Mouse (Mus musculus) heart, adult 2 months (tissue): ENCODE results near the gene Plod1. TPM values are rescaled to one million over a fixed set of nuclear protein-coding genes. Genes with fewer than 3 reads are reported as not detected.

Experiments used
- DNase-seq, 2 experiments: peaks; one replicate each; pipeline ENCODE4 v3.0.0; 2021
- H3K27ac ChIP-seq: fragments of 200-600 bp; 2 replicates; pipeline ENCODE4 v1.8.1; 2022
- H3K27me3 ChIP-seq: fragments of 200-500 bp; 2 replicates; pipeline ENCODE4 v1.6.1; 2012; ENCODE audit warnings: mild to moderate bottlenecking, low read length, inconsistent platforms, mixed read lengths; ENCODE audit not compliant: control insufficient read depth, insufficient read depth
- H3K36me3 ChIP-seq: fragments of 200-500 bp; 2 replicates; pipeline ENCODE4 v1.6.1; 2012; ENCODE audit warnings: low read length, inconsistent platforms; ENCODE audit not compliant: control insufficient read depth, insufficient read depth
- H3K4me1 ChIP-seq: fragments of 200-500 bp; 2 replicates; pipeline ENCODE4 v1.6.1; 2011; ENCODE audit warnings: low read length; ENCODE audit not compliant: control insufficient read depth, insufficient read depth
- H3K4me3 ChIP-seq: fragments of 200-600 bp; 2 replicates; pipeline ENCODE4 v1.8.1; 2022
- H3K79me2 ChIP-seq: fragments of 200-500 bp; replicated peaks from 2 replicates; pipeline ENCODE4 v1.6.1; 2012; ENCODE audit warnings: mild to moderate bottlenecking, inconsistent platforms, low read length, moderate library complexity, mixed read lengths; ENCODE audit not compliant: control insufficient read depth, insufficient read depth
- H3K9ac ChIP-seq: fragments of 200-500 bp; 2 replicates; pipeline ENCODE4 v1.6.1; 2012; ENCODE audit warnings: low read depth, mild to moderate bottlenecking, control low read depth, inconsistent platforms, low read length, mixed read lengths
- CTCF ChIP-seq: fragments of 200-600 bp; IDR thresholded peaks from 2 replicates; pipeline ENCODE4 v1.8.1; 2022; ENCODE audit warnings: antibody characterized with exemption, mild to moderate bottlenecking, moderate library complexity
- EP300 ChIP-seq: fragments of 200-500 bp; IDR thresholded peaks from 2 replicates; pipeline ENCODE4 v1.6.1; 2011; ENCODE audit warnings: low read depth, low read length, control low read depth; ENCODE audit not compliant: insufficient read depth
- POLR2A ChIP-seq: fragments of 200-500 bp; IDR thresholded peaks from 2 replicates; pipeline ENCODE4 v1.6.1; 2011; ENCODE audit warnings: mild to moderate bottlenecking, low read depth, low read length, control low read depth; ENCODE audit not compliant: insufficient read depth
- WGBS: fragments of 180-500 bp; shearing (Covaris S2); methylation state at CpG from one replicate; pipeline ENCODE4 v1.1.7; 2018; 5-methylcytosine and 5-hydroxymethylcytosine counted together
- intact Hi-C: fragments of 180-260 bp; cut with DNase I; formaldehyde crosslinking; loops from one replicate; pipeline ENCODE4 v1.15.1; 2025
- polyA plus RNA-seq: library from polyadenylated mRNA; depleted of rRNA; stranded (reverse); fragments of >200 nt; gene quantifications from 2 replicates; pipeline ENCODE4 v1.2.3, GENCODE M21; 2012
- total RNA-seq, 2 experiments: library from RNA; stranded (reverse); gene quantifications; 2 replicates each; pipeline ENCODE4 v1.2.3; 2021

Gene Plod1
- total and polyA plus RNA-seq, 3 experiments = 62.4 to 88.6 (median 65.8) TPM

DNA sequence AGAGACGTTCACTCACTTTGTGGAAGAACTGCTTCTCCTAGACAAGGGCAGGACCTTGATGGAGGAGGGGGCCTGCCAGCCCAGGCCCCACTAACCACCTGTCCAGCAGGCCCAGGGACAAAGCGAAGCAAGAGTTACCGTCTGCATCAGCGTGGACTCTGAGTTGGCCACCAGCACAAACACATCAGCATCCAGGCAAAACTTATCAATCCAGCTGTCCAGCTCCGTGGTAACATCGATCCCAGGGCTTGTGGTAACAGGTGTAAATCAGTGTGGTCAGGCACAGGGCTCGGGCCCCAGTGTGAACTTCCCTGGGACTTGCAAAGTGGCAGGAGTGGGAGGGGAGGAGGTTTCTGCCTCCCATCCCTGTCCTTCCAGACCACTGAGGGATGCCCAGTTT is 49.3 kb downstream of the Plod1 start:
- Histone ChIP-seq H3K79me2 (no peaks in the 10 kb centered on the region), H3K27me3 (no peaks in the 10 kb centered on the region), H3K9ac (no peak overlapping the region), H3K4me1 (peaks cover 4% of the 10 kb centered on the region; the same call in 1 of the 2 replicates), H3K4me3 (no peak overlapping the region), H3K27ac (no peak overlapping the region), H3K36me3 (peaks cover 19% of the 10 kb centered on the region)
- intact Hi-C loops = no loop called here
- no peak for DNase-seq
- TF ChIP-seq CTCF (no peak), EP300 (no peak), POLR2A (no peak)
- WGBS = 88% methylated on average over 7 of the region's 7 CpGs

DNA sequence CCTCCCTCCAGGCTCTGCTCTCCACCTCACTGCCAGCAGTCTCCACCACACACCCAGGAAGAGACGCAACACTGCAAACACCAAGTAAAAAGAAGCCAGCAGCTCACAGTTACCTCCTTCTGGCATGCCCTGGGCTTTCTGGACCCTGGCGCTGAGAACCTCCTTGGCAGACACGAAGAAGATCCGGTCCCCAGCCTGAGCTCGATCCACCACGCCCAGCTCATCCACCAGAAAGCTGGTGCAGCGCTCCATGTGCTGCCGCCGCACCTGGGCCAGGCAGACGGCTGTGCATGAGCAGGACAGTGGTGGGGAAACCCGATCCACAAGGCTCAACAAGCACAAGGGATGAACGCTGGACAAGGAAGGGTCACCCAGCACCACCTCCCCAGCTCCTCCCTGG is 50.4 kb downstream of the Plod1 start:
- H3K9ac ChIP-seq = no peak overlapping the region
- no peak overlapping the region for H3K27ac ChIP-seq
- H3K27me3 ChIP-seq = no peaks in the 10 kb centered on the region
- H3K79me2 ChIP-seq = no peaks in the 10 kb centered on the region
- peaks cover 10% of the 10 kb centered on the region for H3K36me3 ChIP-seq
- H3K4me3 ChIP-seq = no peak overlapping the region
- no peak for DNase-seq
- 91% methylated on average over 12 of the region's 12 CpGs for WGBS
- H3K4me1 ChIP-seq = peaks cover 4% of the 10 kb centered on the region; the same call in 1 of the 2 replicates
- no peak for TF ChIP-seq POLR2A
- no peak for TF ChIP-seq EP300
- TF ChIP-seq CTCF = no peak
- intact Hi-C loops = no loop called here

DNA sequence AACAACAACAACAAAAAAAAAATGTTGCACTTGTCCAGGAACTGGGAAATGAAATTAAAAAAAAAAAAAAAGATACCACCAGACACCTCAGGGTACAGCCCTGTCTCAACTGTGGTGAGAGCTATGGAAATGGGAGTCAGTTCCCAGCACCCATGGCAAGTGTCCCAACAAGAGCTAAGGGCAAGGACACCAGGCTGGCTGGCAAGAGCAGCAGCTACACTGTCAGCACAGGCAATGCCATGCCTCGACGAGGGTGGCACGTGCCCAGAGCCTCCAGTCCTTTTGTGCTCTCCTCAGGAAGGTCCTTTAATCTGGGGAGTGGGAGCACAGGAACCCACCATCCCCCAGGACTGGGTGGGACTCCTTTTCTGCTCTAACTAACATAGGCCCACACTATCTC is 52.4 kb downstream of the Plod1 start:
- intact Hi-C loops = no loop called here
- TF ChIP-seq EP300 (no peak), POLR2A (no peak), CTCF (no peak)
- Histone ChIP-seq H3K4me3 (no peak overlapping the region), H3K27me3 (no peaks in the 10 kb centered on the region), H3K27ac (no peak overlapping the region; the same call in 1 of the 2 replicates), H3K4me1 (peaks cover 2% of the 10 kb centered on the region; the same call in 1 of the 2 replicates), H3K79me2 (peaks cover 3% of the 10 kb centered on the region), H3K9ac (no peak overlapping the region), H3K36me3 (peaks cover 15% of the 10 kb centered on the region; the same call in 1 of the 2 replicates)
- WGBS = 59% methylated on average over 3 of the region's 3 CpGs
- DNase-seq = no peak

DNA sequence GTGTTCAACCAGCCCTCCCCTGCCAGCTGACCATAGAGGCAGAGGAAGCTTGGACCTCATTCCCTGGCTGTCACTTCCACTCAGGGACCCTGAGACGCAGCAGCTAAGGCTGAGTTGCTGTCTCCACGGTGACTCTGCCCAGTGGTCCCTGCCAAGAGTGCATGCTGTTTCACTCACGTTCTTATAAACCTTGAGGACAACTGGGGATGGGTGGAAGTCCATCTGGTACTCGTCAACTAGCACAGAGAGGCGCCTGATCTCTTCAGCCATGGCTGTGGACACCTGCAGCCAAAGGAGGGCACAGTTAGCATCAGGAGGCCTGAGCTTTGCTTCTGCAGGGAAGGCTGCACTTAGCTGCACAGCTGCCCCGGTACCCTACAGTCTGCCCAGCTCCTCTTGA is 53.5 kb downstream of the Plod1 start:
- Histone ChIP-seq H3K27ac (0 out of 2 replicates have a peak overlapping the region, but pooled peaks have one; percentile 9), H3K4me1 (no peaks in the 10 kb centered on the region; the same call in 1 of the 2 replicates), H3K4me3 (no peak overlapping the region), H3K27me3 (no peaks in the 10 kb centered on the region), H3K9ac (no peak overlapping the region), H3K36me3 (peaks cover 11% of the 10 kb centered on the region; the same call in 1 of the 2 replicates), H3K79me2 (peaks cover 3% of the 10 kb centered on the region)
- intact Hi-C loops = no loop called here
- no peak for DNase-seq
- WGBS = 53% methylated on average over 6 of the region's 6 CpGs
- TF ChIP-seq EP300 (no peak), POLR2A (no peak), CTCF (no peak)

DNA sequence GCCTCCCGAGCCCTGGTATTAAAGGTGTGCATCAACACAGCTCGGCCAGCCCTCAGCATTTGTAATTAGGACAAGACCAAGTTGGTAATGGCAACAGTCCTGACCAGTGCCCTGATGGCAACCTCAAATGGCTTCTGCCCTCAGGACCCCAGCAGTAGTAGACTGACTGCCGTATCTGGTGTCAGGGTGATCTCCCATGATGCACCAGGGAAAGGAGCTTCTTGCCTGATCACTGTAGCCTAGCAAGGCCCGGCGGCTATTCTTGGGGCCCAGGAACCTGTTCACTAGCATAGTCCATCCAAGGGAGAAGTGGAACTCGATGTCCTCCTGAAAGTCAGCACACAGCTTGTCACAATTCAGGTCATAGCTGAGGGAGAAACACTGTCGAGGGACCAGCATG is 54.8 kb downstream of the Plod1 start:
- intact Hi-C loops = no loop called here
- H3K27me3 ChIP-seq = no peaks in the 10 kb centered on the region
- H3K27ac ChIP-seq = no peak overlapping the region
- no peaks in the 10 kb centered on the region; the same call in 1 of the 2 replicates for H3K4me1 ChIP-seq
- 84% methylated on average over 7 of the region's 7 CpGs for WGBS
- H3K79me2 ChIP-seq = peaks cover 3% of the 10 kb centered on the region
- DNase-seq = no peak
- peaks cover 8% of the 10 kb centered on the region; the same call in 1 of the 2 replicates for H3K36me3 ChIP-seq
- H3K4me3 ChIP-seq = no peak overlapping the region
- TF ChIP-seq POLR2A (no peak), EP300 (no peak), CTCF (no peak)
- H3K9ac ChIP-seq = no peak overlapping the region

DNA sequence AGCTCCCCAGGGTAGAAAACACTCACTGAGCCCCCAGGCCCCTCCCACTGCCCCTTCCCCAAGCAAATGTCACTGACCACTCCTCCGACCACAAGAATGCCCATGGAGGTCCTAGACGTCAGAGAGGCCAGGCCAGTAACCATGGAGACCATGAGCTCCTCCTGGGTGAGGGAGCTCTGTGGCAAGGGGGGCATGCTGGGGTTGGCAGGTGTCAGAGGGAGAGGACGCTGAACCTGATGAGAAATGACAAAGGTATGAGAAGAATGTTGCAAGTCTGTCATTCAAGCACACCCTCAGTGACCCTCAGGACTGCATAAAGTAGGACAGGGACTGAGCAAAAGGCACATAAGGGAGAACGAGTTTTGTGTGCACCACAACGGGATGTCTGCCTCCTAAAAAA is 56.7 kb downstream of the Plod1 start:
- no peaks in the 10 kb centered on the region; the same call in none of the 2 replicates for H3K4me1 ChIP-seq

More for the DNA sequence above, 56.7 kb downstream of the Plod1 start:
- WGBS = 50% methylated on average over 5 of the region's 5 CpGs
- H3K27ac ChIP-seq = no peak overlapping the region
- TF ChIP-seq EP300 = no peak
- TF ChIP-seq CTCF = no peak
- no peak for TF ChIP-seq POLR2A
- no peak overlapping the region for H3K9ac ChIP-seq
- DNase-seq = no peak
- H3K27me3 ChIP-seq = no peaks in the 10 kb centered on the region
- peaks cover 8% of the 10 kb centered on the region; the same call in 1 of the 2 replicates for H3K36me3 ChIP-seq
- intact Hi-C loops = no loop called here
- peaks cover 3% of the 10 kb centered on the region for H3K79me2 ChIP-seq
- no peak overlapping the region for H3K4me3 ChIP-seq
